Mouse (Mus musculus) gonadal fat pad, adult 2 months (tissue): ENCODE data around the gene Iqck. TPM values are rescaled to one million over a fixed set of nuclear protein-coding genes. Genes with fewer than 3 reads are reported as not detected.

Source experiments
- DNase-seq: peaks from one replicate; pipeline ENCODE4 v3.0.0-alpha.2; 2012; ENCODE audit warnings: low read depth
- polyA plus RNA-seq: library from polyadenylated mRNA; depleted of rRNA; stranded (reverse); fragments of >200 nt; gene quantifications from 2 replicates; pipeline ENCODE4 v1.2.3, GENCODE M21; 2012; rRNA removed

The Iqck gene
- polyA plus RNA-seq, 1 experiment: 3.8 TPM

DNA sequence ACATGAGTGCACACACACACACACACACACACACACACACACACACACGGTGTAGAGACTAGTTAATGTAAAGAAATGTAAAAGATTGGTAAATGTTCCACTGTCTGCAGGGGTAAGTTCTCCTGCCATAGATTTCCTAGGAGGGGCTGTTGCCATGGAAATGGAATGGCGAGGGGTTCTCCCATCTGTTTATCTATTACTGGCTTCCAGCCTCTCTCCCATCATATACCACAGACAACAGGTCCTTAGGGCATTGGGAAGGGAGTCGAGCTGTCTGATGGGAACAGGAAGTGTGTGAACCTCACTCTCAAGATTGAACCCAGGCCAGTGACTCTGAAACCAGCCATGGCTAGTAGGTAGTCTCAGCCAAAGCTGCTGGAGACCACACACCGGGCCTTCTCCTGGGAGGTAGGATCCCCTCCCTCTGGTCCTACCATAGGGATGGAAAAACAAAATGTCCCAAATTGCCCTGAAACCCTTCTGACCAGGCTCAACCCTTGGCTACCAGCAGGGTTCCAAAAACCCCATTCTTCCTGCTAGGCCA lies 135.9 kb downstream of the Iqck start:
- no peak for DNase-seq

DNA sequence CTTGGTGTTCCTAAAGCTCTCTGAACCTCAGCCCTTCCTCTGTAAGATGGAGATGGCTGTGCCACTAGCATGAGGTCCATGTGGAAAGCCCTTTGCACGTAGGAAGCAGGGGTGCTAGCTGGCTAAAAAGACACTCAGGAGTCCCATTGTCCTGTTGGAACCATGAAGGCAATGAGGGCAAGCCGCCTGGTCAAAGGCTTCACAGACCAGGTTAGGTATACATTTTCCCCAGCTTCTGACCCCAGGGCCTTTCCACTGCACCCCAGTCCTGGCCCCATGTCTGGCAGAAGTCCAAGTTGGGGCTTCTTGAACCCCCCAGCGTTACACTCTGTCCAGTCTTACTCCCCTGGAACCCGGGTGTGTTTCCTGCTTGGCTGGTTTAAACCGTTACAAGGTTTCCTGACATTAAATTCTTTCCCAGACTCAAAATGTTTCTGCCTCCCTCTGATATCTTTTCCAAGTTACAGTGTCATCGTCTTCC lies 136.6 kb downstream of the Iqck start:
- DNase-seq: no peak

DNA sequence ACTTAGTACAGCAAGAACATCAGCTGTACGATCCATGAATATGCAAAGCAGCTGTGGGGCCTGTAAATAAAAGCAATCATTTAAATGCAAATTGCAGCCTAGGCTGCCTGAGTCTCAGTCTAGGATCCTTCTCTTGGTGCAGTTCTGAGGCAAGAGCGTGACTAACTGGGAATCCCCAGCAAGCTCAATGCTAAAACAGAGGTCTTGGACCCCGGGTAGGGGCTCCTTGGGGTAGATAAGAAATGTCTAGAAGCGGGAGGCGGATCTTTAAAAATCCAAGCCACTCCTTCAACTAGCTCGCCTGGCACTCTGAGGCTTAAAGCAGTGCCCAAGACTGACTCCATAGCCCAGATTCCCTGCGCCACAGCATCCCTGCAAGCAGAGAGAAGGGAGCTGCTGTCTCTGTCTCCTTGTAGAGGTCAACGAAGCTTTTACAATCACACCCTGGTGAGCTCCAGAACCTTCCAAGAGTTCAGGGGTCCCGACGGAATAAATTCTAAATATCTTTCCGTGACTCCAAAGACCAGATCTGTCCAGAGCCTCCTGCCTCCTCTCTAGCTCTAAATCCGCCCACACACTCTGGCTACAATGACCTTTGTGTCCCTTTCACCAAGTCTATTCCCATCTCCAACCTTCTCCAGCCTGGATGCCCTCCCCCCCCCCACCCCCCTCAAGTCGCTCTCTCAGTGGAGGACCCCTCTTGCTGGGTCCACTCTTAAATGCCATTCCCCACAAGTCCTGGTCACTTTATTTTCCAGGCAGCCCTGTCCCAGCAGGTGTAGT lies 137.3 kb downstream of the Iqck start:
- DNase-seq: no peak

DNA sequence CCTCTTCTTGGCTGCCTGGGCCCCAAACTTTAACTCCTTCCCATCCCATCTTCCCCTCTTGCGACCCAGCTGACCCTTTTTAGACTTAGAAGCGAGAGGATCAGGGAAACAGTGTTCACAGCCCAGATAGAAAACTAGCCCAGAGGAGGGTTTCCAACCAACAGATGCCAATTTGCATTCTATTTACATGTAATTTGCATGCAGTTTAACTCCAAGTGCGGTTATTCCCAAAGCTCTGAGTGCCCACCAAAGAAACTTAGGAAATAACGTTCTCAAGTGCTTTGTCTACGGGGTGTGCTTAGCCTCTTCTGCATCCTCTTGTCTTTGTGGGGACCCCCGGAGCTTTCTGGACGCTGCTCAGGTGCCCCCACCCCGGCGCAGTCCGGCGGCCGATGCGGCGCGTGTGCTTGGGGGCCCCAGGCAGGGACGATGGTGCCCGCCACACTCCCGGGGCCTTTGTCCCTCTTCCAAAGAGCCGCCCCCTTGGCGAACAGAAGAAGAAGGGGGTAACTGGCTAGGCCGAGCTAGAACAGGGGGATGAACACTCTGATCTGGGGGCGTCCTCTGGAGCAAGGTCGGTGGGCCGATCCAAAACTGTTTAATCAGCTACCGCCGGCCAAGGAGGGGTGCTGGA lies 138.2 kb downstream of the Iqck start:
- DNase-seq: no peak

DNA sequence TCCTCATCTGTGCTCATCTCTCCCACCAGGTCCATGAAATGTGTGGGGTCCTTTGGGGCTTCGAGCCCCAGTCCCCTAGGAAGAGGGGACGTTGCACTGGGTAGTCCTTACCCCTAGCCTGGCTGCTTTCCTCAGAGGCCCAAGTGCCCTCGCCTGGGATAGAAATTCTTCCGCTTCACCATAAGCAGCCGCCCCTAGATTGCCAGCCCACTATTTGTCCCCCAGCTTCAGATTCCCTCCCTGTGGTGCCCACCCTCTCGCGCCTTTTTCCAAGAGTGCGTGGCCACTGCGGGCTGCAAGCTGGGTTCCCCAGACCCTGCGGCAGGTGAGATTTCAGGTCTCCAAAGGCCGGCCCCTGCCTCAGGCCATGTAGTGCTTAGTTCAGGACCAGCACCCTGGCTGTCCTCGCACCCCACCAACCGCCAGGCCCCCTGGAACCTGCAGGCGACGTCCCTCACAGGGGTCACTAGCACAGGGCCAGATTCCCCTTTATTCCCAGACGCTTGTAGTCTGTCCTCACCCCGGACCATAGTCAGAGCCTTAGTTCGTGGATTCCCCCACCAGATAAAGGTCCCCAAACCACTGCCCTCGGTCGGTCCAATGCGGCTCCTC lies 138.8 kb downstream of the Iqck start:
- no peak for DNase-seq

DNA sequence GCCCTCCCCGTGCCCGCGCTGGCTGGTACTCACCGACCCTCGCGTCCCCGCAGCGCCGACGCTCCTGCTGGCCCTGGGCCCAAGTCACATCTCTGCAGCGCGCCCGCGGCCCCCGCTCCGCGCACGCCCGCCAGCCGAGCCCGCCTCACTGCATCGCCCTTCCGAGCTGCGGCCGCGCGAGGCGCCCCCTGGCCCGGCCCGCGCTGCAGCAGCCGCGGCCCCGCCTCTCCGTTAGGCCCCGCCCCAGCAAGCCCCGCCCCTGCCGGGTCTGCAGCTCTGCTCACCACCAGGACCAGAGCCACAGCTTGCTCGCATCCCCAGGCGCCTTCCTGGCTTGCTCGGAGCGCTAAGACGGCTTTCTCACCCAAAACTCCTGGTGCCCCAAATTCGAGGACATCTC lies 139.5 kb downstream of the Iqck start, which contains the start of gene Gprc5b:
TSS of gene Gprc5b (minus strand) at position 205 of the 400 bp plus-strand sequence.
- no peak for DNase-seq

DNA sequence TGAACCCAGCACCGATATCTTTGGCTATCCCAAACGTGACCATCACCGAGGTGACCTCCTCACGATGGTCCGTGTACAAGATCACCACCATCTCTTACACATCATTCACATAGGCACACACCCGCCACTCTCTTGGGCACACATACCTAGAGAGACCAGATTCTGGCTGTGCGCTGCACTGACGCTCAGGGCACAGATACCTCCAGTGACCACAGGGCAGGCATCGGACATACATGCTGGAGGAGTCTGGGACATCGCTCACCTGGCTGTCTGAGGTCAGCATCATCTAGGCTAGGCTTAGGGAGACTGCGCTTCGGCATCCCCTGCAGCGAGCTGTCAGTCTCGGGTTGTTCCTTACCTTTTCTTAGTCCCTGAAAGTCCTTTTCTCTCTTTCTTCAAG lies 140.1 kb downstream of the Iqck start:
- no peak for DNase-seq

DNA sequence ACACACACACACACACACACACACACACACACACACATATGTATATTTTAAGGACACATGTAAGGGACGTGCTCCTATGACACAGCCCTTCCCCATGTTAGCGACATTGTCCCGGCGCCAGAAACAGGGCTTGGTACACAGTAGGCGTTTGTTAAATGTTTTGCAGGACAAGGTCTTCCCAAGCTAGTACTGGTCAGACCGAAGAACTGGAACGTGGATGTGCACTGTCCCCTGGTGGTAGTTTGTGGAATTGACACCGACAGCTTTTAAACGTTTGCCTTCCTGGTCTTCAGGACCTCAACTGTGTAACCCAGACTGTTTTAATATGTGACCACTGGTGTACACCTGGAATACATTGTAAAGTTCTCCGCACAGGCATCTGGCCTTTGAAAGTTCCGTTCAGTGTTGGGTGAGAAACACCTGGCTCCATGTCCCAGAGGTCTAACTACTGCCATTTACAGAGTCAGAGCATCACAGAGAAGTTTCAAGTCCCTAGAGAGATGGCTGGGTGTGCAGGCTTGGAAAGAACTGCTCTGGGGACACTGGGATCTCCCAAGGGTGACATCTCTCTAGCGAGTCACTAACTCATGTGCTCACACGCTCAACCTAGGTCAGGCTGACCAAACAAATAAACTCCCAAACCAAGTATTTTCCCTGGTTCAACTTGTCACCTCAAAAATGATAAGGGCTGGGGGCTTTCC lies 140.7 kb downstream of the Iqck start:
- no peak for DNase-seq

DNA sequence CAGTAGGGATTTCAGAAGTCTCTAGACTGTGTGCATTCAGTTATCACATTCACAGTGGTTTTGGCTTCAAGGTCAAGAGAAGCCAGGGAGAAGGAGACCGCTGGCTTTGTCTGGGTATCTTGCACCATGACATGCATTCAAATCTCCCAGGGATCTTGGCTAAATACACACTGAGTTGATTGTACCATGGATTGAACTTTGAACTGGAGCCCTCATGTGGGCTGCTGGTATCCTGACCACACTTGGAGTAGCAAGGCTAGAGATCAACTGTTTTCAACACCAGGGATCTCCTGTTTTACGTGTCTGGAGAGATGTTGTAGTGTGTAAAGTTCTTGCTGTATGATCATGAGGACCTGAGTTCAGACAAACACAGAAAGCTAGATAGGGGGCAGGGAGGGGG lies 144.3 kb downstream of the Iqck start:
- DNase-seq: no peak

DNA sequence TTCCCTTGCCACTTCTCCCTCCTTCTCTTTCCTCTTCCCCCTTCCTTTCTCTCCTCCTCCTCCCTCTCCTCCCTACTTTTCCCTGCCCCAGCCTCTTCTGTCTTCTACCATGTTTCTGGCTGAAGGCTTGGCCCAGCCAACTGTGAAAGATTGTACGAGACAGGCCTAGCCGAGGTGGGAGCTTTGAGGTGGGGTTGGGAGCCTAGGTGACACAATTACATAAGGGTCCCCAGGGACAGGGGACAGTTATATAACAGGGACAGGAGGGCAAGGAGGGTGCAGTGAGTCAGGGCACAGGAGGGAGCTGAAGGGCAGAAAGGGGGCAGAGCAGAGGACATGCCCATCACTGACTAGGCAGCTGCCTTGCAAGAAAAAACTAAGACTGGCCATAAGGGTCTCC lies 146.4 kb downstream of the Iqck start:
- DNase-seq: no peak

DNA sequence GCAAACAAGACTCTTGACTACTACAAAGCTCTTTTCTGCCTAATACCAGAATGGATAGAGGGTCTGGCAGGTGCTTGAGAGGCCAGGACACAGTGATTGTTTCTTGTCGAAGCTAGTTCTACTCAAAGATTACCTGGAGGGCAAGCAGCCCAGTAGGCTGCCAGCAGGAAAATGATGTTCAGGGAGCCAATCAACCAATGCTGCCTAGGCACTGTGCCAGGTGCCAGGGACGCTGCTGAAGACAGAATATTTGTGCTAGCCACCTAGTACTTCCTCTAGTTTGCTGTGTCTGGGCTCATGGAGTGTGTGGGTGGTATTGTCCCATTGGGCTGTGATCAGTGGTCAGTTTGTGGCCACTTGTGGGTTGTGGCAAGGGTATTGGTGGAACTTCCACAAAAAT lies 146.9 kb downstream of the Iqck start:
- DNase-seq: no peak

DNA sequence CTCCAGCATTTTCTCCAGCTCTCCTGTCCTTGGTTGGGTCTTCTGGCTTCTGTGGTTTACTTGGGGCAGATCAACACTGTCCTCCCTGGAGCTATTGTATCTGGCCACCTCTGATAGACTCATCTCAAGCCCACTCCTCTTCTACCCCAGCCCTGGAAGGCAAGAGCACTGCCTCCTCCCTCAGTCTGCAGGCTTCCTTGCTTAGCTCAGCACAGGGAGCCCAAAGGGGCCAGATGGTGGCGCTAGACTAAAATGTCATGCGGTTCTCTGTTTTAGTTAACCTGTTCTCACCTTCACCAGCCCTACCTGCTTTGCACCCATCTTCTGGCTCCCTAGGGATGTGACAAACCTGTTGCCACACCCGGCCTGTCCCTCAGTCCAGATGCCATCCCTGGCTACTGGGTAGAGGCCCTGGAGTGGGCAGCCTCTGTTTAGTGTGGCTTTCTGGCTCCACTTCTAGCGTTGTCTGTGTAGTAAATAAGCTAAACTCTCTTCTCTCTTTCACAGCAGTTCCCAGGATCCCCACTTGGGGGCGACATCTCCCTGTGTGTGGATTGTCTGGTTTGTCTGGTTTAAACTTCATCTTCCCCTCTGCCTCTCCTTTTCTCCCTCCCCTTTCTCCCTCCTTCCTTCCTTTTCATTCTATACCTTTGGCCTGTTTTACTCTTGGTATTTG lies 155.4 kb downstream of the Iqck start:
- DNase-seq: no peak

DNA sequence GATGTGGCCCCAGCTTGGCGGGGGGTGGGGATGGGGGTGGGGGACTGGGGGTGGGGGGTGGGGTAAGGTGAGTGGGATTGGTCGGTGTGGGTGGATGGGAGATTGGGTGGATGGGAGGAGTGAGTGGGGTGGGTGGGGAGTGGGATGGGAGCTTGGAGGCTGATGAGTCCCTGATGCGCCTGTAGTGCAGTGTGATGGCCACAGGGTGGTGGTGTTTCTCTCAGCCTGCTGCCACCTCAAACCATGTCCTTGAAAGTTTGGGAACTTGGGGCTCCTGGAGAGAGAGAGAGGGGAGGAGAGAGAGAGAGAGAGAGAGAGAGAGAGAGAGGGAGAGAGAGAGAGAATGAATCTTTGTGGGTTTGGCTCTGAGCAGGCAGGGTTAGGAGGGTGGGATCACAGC lies 160.2 kb downstream of the Iqck start:
- DNase-seq: no peak

DNA sequence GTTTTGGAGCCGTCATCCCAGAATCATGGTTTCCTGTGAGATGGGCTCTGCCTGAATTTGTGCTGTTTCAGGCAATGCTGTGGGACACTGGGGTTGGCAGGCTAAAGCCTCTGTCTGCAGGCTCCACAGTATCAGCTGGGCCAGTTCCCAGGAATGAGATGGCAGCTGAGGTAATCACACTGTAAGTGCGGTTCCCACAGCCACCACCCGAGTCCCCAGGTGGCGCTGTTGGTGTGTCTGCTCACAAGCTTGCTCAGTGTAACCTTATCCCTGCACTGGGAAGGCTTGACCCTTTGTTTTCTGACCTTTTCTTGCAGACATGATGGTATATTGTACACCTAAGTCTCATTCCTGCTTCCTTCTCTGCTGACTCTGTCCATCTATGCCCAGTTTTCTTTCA lies 164.0 kb downstream of the Iqck start:
- DNase-seq: no peak

Other genes with a start within 250 kb of the Iqck start
- gene Gde1, start 150.0 kb upstream of the Iqck start, polyA plus RNA-seq: 118 and 129 TPM in 2 replicates
- gene Ccp110, start 143.2 kb upstream of the Iqck start, polyA plus RNA-seq: 3.2 and 4.4 TPM in 2 replicates
- gene Vps35l, start 115.5 kb upstream of the Iqck start, polyA plus RNA-seq: 52.2 and 53.7 TPM in 2 replicates
- 10.1 and 12.9 TPM in 2 replicates for gene Knop1, start 502 bp downstream of the Iqck start, polyA plus RNA-seq
- gene Gprc5b, start 139.5 kb downstream of the Iqck start, polyA plus RNA-seq: 27.9 and 56.2 TPM in 2 replicates